ENCODE assay signal across 10 mouse cellular contexts in genomic region chr13:102334131-102334534, GRCm38 (mm10).
DNase-seq lines count a peak whose midpoint lies in the region; ATAC-seq and TF ChIP-seq lines count a peak whose summit lies in the region.
"Had no signal": no experiment of that assay in that cellular context is flagged by ENCODE, and none has a peak within 500 bp of the region (broad histone marks: within the 10 kb centered on the region; RNA-seq: fewer than 3 reads in every experiment).

No protein-coding gene starts in this region.

- no peak overlapping the region for H3K27ac ChIP-seq in kidney, embryonic 14.5 days (ENCODE audit: low read depth, low read length)
- no peak overlapping the region for H3K27ac ChIP-seq in hindbrain, embryonic 16.5 days (ENCODE audit: low read depth, low read length)
- H3K27ac ChIP-seq in limb, embryonic 14.5 days (replicated peaks; ENCODE audit: low read depth, low read length) = no peak overlapping the region
- H3K27ac ChIP-seq: midbrain, embryonic 12.5 days had no signal

- no peak overlapping the region for H3K4me3 ChIP-seq in kidney, embryonic 14.5 days (ENCODE audit: low read length)
- 0 out of 2 replicates have a peak overlapping the region, but pooled peaks have one; percentile 7 for H3K4me3 ChIP-seq in hindbrain, embryonic 16.5 days (ENCODE audit: low read length)
- H3K4me3 ChIP-seq in limb, embryonic 14.5 days (replicated peaks; ENCODE audit: low read length) = no peak overlapping the region
- H3K4me3 ChIP-seq: erythroblast, embryonic 14.5 days; midbrain, embryonic 12.5 days had no signal

- no peaks in the 10 kb centered on the region for H3K9me3 ChIP-seq in kidney, embryonic 14.5 days (ENCODE audit: control insufficient read depth, low read length)
- H3K9me3 ChIP-seq in hindbrain, embryonic 16.5 days (ENCODE audit: control insufficient read depth, low read length) = no peaks in the 10 kb centered on the region
- H3K9me3 ChIP-seq in limb, embryonic 14.5 days (ENCODE audit: control insufficient read depth, low read length) = peaks cover 3% of the 10 kb centered on the region; the same call in 1 of the 2 replicates
- H3K9me3 ChIP-seq: midbrain, embryonic 12.5 days had no signal

- DNase-seq in kidney, adult 9 months = no peak
- DNase-seq in adrenal gland, postnatal 4 days (ENCODE audit: low spot score in 2 of 2) = peak; percentile 2 to 24
- peak; percentile 75 for DNase-seq in limb, embryonic 14.5 days (ENCODE audit: low spot score)
- no peak for DNase-seq in yolk sac, embryonic 10.5 days (ENCODE audit: low spot score)
- no peak for DNase-seq in thymus, postnatal 25 days

- no peaks in the 10 kb centered on the region for H3K27me3 ChIP-seq in kidney, embryonic 14.5 days (ENCODE audit: control insufficient read depth, insufficient read depth, low read length)
- no peaks in the 10 kb centered on the region for H3K27me3 ChIP-seq in hindbrain, embryonic 16.5 days (replicated peaks; ENCODE audit: control insufficient read depth, insufficient read depth, low read length)
- no peaks in the 10 kb centered on the region for H3K27me3 ChIP-seq in limb, embryonic 14.5 days (ENCODE audit: control insufficient read depth, insufficient read depth, low read length)
- H3K27me3 ChIP-seq: midbrain, embryonic 12.5 days had no signal

- 40% methylated on average over 13 of the region's 13 CpGs for WGBS in kidney, embryonic 14.5 days
- WGBS in hindbrain, embryonic 16.5 days = 22% methylated on average over 13 of the region's 13 CpGs
- WGBS in limb, embryonic 14.5 days = 21% methylated on average over 13 of the region's 13 CpGs

- ATAC-seq in kidney, embryonic 14.5 days (ENCODE audit: low FRiP score, low TSS enrichment) = peak; percentile 73; the same call in 1 of the 2 replicates
- ATAC-seq in frontal cortex, adult (ENCODE audit: low TSS enrichment) = peak; percentile 65
- ATAC-seq in hindbrain, embryonic 16.5 days = peak; percentile 85
- ATAC-seq in limb, embryonic 14.5 days (ENCODE audit: low FRiP score, low read depth) = no peak

- H3K4me1 ChIP-seq in kidney, embryonic 14.5 days (ENCODE audit: control insufficient read depth, insufficient read depth, low read length) = 0 out of 2 replicates have a peak, but pooled peaks cover 3% of the 10 kb centered on the region
- peaks cover 7% of the 10 kb centered on the region for H3K4me1 ChIP-seq in hindbrain, embryonic 16.5 days (ENCODE audit: control insufficient read depth, insufficient read depth, low read depth, low read length)
- peaks cover 17% of the 10 kb centered on the region for H3K4me1 ChIP-seq in limb, embryonic 14.5 days (ENCODE audit: control insufficient read depth, insufficient read depth, low read length)
- H3K4me1 ChIP-seq: midbrain, embryonic 12.5 days had no signal

- no peak overlapping the region for H3K9ac ChIP-seq in kidney, embryonic 14.5 days (ENCODE audit: low read depth, low read length)
- no peak overlapping the region for H3K9ac ChIP-seq in hindbrain, embryonic 16.5 days (ENCODE audit: low read depth, low read length)
- no peak overlapping the region for H3K9ac ChIP-seq in limb, embryonic 14.5 days (ENCODE audit: low read depth, low read length, severe bottlenecking)
- H3K9ac ChIP-seq: midbrain, embryonic 12.5 days had no signal

- TF ChIP-seq POLR2A in limb, embryonic 14.5 days (IDR thresholded peaks at IDR 0.05; ENCODE audit: borderline replicate concordance, extremely low read depth, insufficient read depth, insufficient read length) = no peak

- H3K36me3 ChIP-seq in kidney, embryonic 14.5 days (ENCODE audit: control insufficient read depth, insufficient read depth, low read length) = no peaks in the 10 kb centered on the region
- no peaks in the 10 kb centered on the region for H3K36me3 ChIP-seq in hindbrain, embryonic 16.5 days (ENCODE audit: control insufficient read depth, insufficient read depth, low read length)
- no peaks in the 10 kb centered on the region for H3K36me3 ChIP-seq in limb, embryonic 14.5 days (ENCODE audit: control insufficient read depth, insufficient read depth, low read length)
- H3K36me3 ChIP-seq: midbrain, embryonic 12.5 days had no signal

- H3K4me2 ChIP-seq in kidney, embryonic 14.5 days (replicated peaks; ENCODE audit: low read depth, low read length) = no peak overlapping the region
- peak overlapping the region; percentile 48 for H3K4me2 ChIP-seq in hindbrain, embryonic 16.5 days (ENCODE audit: low read length)
- H3K4me2 ChIP-seq in limb, embryonic 14.5 days (replicated peaks; ENCODE audit: low read depth, low read length, severe bottlenecking) = peak overlapping the region; percentile 39
- H3K4me2 ChIP-seq: midbrain, embryonic 12.5 days had no signal

Comparison
In these comparisons a context has a peak if more than half of its experiments do, and no peak if none do; other contexts are left out.
1. DNase-seq: peak in adrenal gland, postnatal 4 days (2 of 2) and limb, embryonic 14.5 days (single experiment); none in kidney, adult 9 months (single experiment), yolk sac, embryonic 10.5 days (single experiment) and thymus, postnatal 25 days (single experiment).